Mouse (Mus musculus): ENCODE data around the gene Mis18bp1.
"Not testable (repeated sequence)": the region's sequence is repeated elsewhere in the genome, so short reads cannot be mapped to it uniquely, and the experiment has no call there.

Mis18bp1 gene

GRCm38 (mm10) chr12:65172021-65172951, at the start of gene Mis18bp1:
Gene Mis18bp1 (minus strand): TSS chr12:65172604.
- DNase-seq (ENCODE audit: low spot score) = peak; percentile 96

GRCm38 (mm10) chr12:65216404-65216840, 44.0 kb upstream of the Mis18bp1 start:
- no peak for DNase-seq (ENCODE audit: low spot score)

DNA sequence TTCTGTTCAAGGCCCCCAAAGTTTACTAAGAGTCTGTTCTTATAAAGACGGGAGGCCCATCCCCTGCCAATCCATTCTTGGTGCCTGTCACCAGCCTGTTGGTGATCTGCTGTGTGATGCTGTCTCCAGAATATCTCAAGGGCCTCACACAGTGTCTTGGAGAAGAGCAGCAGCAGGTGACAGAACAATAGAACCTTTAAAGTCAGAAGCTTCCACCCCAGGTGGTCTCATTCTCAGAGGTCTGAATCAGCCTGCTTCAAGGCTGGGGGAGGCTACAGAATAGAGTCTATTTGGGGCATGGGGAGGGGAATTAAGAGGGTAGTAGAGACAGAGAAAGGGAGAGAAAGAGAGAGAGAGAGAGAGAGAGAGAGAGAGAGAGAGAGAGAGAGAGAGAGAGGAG, 34.0 kb upstream of the Mis18bp1 start:
- DNase-seq (ENCODE audit: low spot score) = no peak

GRCm38 (mm10) chr12:65201812-65202211, 29.4 kb upstream of the Mis18bp1 start:
- DNase-seq (ENCODE audit: low spot score) = no peak

DNA sequence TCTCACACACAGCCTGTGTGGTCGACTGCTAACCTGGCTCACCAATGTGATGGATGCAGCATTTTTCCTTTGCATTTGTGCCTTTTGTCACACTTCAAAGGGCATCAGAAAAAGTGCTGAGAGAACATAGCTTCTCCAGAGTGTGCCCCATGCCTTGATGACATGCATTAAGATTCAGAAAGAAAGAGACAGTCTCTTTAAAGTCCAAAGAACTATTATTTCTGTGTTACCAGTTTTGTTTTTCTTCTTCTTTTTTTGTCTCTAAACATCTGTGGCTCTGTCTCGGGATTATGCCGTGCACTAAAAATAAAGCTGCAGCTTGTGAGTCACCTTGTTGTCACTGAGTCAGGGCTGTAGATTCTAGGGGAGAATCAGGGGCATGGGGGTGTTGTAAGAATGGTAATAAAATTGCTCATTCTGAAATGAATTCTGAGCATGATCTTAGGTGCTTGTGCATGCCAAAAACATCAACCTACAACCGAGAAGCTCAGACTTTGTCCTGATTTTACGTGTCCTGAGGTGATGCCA, 21.7 kb upstream of the Mis18bp1 start:
- DNase-seq (ENCODE audit: low spot score) = no peak

GRCm38 (mm10) chr12:65189213-65189612, 16.8 kb upstream of the Mis18bp1 start:
- DNase-seq (ENCODE audit: low spot score) = no peak

- DNase-seq (ENCODE audit: low spot score) = no peak
These were observed 15.0 kb upstream of the Mis18bp1 start for GRCm38 (mm10) chr12:65187365-65187764.

DNA sequence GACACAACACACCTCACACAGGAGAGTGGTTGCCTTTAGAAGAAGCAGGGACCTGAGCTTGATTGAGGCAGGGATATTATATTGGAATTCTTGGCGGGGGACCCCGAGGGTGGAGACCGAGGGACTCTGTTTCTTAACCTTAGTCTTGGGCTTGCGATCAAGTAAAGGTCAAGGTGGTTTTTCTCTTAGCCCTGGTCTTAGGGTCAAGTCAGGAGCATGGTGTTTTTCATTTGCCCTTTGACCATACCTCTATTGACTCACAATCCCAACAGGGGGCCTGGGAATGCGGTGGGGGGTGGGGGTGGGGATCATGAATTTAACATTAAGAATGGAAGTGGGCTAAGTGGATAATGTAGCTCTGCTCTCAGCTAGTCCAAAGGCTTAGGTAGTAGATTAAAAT, 1.3 kb upstream of the Mis18bp1 start:
- no peak for DNase-seq (ENCODE audit: low spot score)

DNA sequence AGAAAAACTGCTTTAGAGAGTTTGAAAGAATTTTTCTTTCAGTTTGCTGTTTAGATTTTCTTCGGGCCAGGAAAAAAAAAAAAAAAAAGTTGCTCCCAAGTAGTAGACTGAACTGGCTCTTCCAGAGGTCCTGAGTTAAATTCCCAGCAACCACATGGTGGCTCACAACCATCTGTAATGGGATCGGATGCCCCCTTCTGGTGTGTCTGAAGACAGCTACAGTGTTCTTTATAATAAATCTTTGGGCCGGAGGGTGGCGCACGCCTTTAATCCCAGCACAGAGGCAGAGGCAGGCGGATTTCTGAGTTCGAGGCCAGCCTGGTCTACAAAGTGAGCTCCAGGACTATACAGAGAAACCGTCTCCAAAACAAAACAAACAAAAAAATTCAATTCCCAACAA, 555 bp upstream of the Mis18bp1 start:
- peak; percentile 39 for DNase-seq (ENCODE audit: low spot score)

GRCm38 (mm10) chr12:65136121-65136520, 36.3 kb downstream of the Mis18bp1 start:
- DNase-seq (ENCODE audit: low spot score) = not testable (repeated sequence)

DNA sequence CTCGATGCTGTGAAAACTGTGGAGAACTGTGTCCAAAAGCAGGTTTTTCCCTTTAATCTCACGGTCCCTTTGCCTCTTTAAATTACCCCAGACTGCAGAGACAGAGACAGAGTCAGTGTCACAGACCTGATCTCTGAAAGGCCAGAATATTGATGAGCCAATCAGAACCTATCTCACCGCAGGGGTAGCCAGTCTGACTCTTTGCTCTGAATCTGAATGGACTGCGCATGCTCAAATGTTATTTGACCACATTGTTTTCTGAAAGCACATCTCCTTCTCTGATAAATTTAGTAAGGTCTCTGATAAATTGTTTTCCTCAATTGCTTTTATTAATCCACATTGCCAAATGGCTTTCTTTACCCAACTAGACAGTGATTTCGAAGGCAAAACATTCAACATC, 53.0 kb downstream of the Mis18bp1 start:
- DNase-seq (ENCODE audit: low spot score) = no peak

DNA sequence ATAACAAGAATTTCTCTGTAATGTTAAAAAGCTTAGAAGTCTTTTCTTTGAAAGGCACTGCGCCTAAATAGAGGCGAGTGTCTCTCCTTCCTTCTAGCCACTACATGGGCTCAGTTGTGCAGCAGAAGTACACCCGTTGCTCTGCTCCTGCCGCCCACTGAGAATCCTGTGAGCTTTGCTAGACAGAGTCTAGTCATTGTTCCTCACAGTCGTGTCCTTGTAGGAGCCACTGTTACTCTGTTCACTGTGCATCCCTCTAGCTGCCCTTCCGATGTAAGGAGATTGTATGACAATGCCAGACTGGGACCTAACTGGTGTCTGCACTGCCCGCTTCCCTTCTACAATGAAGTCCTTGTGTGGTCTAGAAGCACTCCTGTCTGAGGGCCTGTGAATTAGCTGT, 53.4 kb downstream of the Mis18bp1 start:
- DNase-seq (ENCODE audit: low spot score) = no peak

DNA sequence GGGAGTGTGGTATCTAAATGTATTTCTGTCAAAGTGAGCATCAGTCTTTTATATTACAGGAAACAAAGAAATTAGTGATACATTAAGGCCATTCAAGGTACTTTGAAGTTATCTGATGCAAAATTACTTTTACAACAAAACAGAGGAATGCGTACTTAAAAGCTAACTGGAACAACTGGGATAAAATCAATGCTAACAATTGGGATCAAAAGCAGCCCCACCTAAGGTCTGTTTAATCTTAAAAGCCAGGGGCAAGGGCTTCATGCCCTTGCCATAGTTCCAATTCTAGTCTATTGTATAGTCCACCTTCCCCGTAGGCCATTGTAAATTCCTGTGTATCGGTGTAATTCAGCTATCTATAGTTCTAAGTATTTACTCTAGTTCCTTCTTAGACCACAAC, 57.4 kb downstream of the Mis18bp1 start:
- DNase-seq (ENCODE audit: low spot score) = not testable (repeated sequence)

DNA sequence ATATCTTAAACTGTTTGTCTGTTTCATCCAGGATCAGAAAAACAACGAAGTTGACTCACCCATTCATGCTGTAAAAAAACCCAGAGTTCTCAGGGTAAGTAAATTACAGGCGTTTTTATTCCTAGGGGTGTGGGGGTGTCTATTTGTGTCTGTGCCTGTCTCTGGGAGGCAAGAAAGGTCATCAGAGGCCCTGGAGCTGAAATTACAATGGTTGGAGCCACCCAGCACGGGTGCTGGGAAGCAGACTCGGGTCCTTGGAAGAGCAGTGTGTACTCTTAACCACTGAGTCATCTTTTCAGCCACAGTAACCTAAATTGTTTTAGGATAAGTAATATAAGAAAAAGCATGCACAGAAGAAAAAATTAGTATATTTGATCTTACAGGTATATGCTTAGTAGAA, 58.5 kb downstream of the Mis18bp1 start:
- DNase-seq (ENCODE audit: low spot score) = no peak

GRCm38 (mm10) chr12:65112811-65113210, 59.6 kb downstream of the Mis18bp1 start:
- no peak for DNase-seq (ENCODE audit: low spot score)

DNA sequence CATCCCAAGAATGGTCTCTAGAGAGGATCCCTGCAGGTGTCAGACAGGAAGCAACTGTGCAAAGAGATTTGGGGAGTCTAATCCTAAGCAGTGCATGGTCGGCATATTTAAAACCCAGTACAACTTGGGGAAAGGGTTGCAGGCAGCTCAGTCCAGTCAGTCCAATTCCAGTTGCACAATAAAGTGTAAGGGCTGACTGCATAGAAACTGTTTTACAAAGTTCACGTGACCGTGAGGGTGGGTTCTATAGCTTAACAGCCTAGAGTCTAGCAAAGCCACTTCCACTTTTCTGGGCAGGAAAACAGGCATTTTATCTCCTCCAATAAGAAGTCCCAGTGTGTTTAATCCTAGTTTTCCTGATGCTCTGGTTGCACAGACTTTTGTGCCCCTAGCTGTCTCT, 60.9 kb downstream of the Mis18bp1 start:
- DNase-seq (ENCODE audit: low spot score) = no peak

- DNase-seq (ENCODE audit: low spot score) = no peak
These were observed 63.7 kb downstream of the Mis18bp1 start for GRCm38 (mm10) chr12:65108746-65109145.

Data from testis, postnatal 14 days (tissue).